Mouse (Mus musculus) fat pad, adult 2 months (tissue): Measurements from ENCODE around the gene Sertad2.

Experiments used
- DNase-seq: peaks from one replicate; pipeline ENCODE4 v3.0.0-alpha.2; 2011; ENCODE audit warnings: low read depth, low spot score; ENCODE audit errors: extremely low read depth

Sertad2 gene

DNA sequence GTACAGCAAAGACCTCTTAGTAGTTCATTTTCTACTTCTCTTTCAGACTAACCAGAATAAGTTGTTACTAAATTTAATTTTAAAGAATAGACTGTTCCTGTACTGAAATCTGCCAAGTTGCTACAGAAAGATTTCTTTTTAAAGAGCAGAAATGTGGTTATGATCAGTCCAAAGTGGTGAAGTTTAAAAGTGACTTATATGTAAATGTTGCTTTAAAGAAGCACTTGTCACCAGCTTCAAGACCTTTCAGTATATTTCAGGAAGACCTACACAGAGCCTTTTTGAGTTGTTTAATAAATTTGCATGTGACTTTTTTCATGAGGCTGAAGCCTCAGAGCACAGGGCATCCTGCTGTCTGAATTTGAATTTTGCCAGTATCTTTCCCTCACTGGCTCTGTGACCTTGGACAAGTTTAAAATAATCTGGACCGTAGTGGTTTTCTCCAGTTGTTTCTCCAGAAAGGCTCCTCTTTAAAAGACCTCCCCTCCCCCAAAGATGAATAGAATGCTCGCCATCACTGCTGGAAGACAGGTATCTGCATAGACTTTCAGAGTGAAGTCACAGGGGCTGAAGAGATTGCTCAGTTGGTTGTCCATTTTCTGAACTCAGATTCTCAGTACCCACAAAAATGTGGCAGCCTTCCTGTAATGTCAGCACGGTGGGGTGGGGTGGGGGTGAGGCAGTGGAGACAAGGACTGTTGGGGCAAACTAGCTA, 1.9 kb downstream of the Sertad2 start:
- no peak for DNase-seq

DNA sequence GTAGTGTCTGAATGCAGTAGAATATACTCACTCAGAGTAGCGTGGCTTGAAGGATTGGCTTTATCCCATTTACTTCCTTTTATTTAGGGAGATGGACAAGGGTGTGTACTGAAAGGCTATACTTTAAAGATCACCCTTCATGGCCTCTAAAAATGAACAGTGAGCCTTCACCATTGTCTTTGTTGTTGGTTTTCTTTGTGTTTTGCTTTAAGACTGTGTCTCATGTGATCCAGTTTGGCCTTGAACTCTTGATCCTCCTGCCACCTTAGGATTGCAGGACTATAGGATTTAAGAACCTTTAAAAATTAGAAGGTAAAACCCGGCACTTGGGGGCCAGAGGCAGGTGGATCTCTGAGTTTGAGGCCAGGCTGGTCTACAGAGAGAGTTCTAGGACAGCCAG, 6.4 kb downstream of the Sertad2 start:
- no peak for DNase-seq

DNA sequence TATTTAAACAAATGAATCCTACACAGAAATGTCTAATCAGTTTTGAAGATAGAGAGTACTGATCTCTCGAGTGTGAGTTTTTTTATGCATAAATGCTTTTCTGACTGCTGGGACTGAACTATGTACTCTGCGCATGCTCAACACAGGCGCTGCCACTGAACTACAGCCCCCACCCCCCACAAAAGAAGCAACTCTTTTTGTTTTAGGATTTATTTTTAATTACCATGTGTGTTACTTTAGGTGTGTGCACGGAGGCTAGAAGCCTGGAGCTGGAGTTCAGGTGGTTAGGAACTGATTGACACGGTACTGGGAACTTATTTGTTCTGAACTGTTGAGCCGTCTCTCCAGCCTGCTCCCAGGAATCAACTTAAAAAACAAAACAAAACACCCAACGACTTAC, 7.1 kb downstream of the Sertad2 start:
- DNase-seq: no peak

DNA sequence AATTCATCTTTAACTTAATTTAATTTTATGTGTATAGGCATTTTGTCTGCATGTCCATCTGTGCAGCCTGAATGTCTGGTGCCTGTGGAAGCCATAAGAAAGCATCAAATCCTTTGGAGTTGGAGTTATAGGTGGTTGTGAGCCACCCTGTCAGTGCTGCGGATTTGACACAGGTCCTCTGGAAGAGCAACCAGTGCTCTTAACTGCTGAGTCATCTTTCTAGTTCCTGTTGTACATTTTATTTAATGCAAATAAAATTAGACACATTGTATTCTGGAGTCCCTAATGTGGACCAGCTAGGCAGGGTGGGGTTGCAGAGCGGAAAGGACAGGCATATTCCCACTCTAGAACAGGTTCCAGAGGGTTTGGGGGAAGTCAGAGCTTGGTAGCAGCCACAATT, 9.0 kb downstream of the Sertad2 start:
- no peak for DNase-seq

DNA sequence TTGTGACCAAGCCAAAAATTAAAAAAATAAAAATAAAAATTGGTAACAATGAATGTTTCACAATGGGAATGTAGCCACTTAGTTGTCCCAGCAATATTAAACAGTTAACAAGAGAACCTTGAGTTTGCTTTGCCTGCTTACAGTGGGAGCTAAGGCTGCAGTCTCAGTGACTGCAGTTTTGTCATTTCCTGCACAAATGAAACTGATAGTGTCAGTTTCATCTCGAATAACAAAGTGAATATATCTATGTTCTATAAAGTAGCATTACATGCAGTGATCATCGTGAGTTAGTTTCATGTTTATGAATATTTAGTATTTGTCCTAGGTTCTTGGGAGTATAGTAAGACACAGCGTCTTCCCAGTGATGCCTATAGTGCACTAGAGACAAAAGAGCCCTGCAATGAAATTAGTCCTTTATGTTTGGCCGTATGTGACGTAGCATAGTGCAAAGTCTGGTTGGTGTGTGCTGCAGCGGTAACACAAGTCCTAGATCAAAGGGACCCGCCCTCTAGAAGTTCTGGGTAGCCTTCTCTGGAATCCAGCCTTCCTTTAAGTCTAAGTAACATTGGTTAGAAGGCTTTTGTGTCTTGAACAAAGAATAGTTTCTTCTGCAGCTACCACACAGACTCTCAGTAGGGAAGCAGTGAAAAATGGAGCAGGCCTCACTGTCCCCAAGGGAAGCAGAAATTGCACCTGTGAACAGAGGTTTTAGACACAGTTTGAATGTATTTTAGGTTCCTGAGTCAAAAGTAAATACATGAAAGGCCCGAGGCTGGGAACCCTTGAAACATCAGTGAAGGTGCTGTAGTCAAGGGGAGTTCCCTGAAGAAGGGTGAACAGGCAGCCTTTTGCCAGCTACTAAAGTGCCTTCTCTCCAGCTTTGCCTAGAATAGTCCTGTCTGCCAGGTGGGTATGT, 10.0 kb downstream of the Sertad2 start:
- DNase-seq: no peak

DNA sequence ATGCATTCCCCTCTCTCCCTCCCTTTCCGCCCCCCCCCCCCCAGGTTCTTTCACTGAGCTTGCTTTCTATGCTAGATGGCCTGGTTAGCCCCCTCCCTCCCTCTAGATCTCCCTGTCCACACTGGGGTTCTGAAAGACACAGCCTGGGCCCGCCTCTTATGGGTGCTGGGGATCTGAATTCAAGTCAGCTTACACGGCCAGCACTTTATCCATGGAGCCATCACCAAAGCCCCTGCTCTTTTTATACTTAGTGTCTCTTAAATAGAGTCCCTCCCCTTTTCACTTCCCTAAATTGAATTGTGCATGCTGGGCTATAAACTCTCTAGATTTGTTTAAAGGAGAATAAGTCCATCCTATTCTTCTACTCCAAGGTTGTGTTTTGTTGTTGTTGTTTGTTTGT, 12.6 kb downstream of the Sertad2 start:
- DNase-seq: no peak

DNA sequence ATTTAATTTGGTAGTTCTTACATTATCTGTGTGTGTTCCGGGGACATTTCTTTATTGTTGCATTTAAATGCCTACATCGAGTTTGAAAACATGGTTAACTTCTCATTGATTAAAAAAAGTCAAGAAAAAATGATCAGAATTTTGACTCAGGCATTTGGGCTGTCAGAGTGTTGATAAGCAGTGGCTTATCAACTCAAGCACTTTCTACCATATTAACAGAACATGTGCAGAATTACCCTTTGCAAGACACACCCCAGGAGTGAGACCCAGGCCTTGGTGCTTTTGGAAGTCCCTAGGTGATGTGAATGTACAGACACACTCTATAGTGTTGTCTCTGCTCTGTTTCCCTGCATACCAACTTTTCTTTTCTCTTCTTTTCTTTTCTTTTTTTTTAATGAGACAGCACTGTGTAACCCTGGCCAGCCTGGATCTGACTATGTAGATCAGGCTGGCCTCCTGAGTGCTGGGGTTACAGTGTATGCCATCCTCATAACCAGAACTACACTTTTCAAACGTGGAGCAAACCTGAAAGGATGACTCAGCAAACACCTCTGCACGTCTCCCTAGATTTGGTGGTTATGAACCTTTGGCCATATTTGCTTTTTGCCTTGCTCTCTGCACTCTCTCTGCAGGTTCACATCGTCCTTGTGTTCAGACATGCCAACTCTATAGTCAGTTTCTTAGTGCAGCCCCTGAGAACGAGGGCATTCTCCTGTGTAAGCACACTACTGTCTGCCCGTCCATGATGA, 13.3 kb downstream of the Sertad2 start:
- no peak for DNase-seq

DNA sequence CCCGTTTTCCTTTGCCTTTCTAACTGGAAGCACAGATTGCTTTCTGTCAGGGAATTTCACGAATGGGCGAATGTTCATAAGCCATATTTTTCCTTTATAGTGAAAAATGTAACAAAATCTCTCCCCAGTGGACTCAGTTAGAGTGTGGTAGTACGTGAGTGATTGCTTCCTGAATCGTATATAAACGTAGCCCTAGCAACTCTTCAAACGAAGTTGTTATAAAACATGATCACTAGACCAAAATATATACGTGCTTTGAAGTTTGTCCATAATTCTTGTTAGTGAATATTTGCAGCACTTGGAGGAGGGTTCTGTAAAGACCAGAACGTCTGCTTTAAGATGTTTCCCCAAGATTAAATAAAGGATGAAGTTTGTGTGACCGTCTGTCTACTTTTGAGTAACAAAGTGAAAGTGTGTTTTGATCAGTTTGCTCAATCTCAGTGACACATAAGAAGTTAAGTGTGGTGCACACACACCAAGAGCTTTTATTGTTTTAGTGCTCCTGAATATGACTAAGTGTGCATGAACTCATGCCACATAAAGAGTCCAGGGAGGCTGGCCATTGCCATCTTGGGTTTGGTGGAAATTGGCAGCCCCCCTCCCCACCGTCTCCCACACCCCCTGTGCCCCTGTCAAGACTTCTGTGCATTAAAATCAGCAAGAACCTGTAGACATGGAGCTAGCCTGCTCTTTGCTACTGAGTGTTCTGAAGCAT, 16.3 kb downstream of the Sertad2 start:
- DNase-seq: no peak

DNA sequence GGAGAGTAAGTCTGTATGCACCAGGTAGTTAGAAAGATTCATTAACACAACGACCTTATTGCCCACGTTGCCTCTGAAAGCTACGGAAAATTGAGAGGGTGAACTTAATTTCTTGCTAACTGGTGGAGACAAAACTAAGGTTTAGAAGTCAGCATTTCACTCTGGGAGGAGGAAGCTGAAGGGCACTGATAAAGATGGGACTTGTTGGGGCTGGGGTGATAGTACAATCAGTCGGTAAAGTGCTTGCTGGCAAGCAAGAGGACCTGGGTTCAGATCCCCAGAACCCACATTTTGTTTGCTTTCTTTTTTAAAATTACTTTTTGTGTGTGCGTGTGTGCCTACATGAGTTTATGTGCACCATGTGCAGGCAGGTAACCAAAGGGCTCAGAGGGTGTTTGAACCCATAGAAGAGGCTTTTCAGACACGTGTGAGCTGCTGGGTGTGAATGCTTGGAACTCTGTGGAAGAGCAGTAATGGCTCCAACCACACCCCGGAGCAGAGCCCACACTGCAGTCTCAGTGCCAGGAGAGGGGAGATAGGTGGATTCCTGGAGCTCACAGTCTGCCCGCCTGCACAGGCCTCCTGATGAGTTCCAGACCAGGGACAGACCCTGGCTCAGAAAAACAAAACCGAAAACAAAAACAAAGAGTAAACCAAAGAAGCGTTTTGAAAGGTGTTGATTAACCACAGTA, 17.0 kb downstream of the Sertad2 start:
- DNase-seq: no peak

DNA sequence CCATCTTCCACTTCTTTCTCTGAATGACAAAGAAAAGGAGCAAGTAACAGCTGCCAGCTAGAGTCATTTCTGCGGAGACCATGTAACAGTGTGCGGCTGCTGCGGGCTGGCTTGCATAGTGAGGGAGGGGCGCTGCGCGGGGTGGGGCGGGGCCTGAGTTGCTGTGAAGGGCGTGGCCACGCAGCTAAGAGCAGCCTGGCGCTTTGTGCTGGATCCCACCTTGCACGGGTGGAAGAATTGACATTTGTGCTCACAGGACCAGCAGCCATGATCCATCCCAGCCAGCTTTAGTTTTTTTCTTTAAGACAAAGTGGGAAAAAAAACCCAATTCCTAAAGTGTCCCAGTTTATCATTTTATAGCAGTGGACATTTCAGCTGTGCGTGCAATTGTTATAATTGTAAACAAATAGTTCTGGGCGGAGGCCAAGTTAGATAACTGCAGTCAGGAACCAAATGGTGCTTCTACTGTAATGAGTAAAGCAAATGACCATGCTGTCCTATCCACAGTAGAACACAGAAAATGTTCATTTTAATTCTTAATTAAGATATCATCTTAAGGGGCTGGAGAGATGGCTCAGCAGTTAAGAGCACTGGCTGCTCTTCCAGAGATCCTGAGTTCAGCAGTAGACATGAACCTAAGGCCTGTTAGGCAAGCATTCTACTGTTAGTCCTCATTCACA, 18.4 kb downstream of the Sertad2 start:
- no peak for DNase-seq

DNA sequence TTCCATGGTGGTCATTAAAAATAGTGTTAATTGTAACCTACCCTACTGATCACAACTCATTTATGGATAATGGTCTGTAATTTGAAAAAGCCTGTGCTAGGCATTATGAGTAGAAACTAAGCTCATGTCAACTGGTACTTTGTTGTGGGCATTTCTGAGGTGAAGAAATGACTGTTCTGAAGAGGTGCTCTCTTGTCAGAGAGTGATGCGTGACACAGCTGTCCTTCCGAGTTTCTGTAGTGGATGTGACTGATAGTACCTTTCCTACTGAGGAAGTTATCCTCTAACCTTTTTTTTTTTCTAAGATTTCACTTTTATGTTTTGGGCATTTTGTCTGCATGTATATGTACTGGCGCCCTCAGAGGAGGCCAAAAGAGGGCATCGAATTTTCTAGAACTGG, 22.0 kb downstream of the Sertad2 start:
- no peak for DNase-seq

DNA sequence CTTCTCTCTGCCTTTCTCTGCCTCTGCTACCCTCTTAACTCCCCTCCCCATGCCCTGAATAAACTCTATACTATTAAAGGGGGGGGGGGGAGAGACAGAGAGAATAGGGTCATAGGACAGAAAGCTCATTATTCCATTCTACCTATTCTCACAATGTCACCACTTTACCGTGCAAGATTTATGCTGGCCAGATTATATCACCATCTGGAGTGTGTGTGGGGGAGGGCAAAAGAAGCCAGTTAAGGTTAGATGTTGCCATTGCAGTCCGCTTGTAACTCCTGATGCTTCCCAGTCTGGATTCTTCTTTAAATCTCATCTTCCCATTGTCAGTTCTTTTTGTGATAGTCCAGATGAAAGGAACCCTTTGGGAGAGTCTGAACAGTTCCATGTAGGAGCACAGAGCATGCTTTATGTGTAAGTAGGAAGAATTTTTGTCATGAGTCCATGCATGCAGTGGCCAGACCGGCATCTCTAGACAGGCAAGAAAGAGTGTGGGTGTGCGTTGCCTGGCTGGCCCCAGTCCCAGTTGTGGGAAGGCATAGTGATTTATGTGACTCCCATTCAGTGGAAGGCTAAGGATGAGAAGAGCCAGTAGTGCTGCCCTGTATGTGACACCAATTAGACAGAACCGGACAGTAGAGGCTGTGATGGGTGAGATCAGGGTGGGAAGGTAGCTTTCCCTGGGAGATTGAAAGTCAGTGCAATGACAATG, 28.8 kb downstream of the Sertad2 start:
- peak; percentile 65 for DNase-seq

DNA sequence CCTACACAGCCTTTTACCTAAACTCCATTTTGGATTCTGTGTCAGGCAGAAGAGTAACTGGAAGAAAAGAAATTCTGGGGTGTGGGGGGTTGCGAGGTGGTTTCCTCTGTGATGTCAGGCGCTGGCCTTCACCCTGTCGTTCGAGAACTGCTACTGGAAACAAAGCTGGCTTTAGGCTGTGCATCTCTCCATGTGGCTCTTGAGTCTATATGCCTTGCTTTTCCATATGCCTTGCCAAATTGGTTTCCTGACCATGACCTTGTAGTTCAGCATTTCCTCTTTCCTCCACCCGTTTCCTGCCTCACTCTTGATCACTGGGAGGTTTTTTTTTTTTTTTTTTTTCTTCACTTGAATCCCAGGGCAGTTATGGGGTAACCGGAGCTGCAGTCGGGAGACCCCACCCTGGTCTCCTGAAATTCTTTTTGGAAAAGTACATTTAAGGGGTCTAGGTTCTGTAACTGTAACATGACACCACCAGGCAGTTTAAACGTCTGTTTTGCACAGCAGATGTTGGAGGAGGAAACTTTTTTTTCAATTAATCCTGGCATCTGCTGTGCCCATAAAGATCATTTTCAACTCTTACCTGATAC, 33.1 kb downstream of the Sertad2 start:
- DNase-seq: no peak

DNA sequence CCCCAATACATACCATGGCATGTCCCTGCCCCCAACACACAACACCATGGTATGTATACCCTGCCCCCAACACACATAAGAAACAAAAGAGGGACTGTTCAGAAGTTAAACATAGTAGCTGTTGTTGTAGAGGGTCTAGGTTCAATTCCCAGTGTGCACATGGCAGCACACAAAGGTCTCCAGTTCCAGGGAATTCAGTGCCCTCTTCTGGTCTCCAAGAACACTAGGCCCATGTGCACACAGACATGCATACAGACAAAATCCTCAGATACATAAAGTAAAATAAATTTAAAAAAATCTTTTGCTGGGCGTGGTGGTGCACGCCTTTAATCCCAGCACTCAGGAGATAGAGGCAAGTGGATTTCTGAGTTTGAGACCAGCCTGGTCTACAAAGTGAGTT, 39.7 kb downstream of the Sertad2 start:
- no peak for DNase-seq

DNA sequence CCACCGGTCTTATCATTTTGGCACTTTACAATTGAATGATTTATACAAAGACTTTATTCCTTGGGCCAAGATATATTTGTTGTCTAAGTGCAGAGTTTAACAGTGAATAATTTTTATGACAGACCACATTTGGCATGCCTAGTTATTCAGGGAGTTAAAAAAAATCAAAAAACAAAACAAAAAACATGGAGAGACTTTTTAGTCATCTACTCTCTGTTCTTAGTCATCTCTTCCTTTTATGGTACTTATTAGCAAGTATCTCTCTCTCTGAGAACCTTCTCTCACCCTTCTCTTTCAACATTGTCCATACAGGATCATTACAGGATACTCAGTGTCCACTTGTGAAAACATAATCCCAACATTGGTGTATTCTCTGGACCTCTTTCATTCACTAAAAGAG, 42.2 kb downstream of the Sertad2 start:
- DNase-seq: no peak

DNA sequence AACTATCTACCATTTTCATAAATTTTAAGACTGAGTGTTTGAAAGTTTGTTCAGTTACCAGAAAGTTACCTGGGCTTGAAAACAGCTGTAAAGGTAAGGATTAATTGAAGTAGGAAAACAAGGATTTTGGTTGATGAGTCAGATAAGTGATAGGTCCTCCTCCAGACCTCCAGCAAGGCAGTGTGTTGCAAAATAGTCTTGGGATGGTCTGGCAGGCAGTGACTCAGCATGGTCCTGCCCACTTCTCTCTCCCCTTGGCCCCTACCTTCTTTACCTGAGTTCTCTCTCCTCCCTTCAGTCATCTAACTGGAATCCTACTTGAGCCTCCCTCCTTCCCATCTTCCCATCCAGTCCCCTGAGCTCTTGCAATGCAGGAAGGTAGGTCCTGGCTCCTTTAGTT, 43.1 kb downstream of the Sertad2 start:
- DNase-seq: no peak

DNA sequence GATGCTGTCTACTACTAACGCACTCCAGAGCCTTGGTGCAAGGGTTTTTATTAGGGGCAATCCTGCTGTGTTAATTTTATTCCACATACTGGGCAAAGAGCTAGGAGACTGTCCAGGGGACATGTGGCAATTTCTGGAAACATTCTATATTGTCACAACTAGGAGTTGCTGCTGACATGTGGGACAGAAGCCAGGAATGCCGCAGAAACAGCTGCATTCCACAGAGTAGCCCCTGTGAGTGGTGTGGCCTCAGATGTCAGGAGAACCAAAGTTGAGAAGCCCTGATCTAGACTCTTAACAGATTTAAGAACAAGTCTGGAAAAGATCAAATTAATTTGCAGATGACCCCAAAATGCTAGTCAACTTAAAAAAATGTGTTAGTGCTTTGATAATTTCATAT, 46.3 kb downstream of the Sertad2 start:
- DNase-seq: no peak

DNA sequence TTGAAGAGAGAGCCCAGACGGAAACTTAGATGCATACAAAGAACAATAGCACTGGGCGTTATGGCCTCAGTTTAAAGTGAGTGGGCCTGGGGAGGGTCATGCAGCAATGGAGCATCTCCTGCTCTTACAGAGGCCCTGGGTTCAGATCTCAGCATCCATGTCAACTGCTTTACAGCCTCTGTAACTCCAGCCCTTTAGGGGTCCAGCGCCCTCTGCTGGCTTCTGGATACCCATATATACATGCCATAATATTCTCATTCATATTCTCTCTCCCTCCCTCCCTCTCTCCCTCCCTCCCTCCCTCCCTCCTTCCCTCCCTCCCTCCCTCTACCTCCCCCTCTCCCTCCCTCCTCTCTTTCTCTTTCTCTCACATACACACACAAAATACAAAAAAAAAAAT, 49.0 kb downstream of the Sertad2 start:
- DNase-seq: no peak
